Mouse (Mus musculus) embryonic facial prominence, embryonic 14.5 days (tissue): ENCODE data around the gene Hlx. TPM values are rescaled to one million over a fixed set of nuclear protein-coding genes. Genes with fewer than 3 reads are reported as not detected.

Experiments
- ATAC-seq: fragments of 200-750 bp; cut with Nextera tagmentation; 2 replicates; pipeline ENCODE4 v1.8.0; 2017; ENCODE audit warnings: low read depth, moderate number of reproducible peaks, moderate TSS enrichment
- DNase-seq: peaks from one replicate; pipeline ENCODE4 v3.0.0-alpha.2; 2015; ENCODE audit warnings: low spot score
- H3K27ac ChIP-seq: fragments of 300-500 bp; sonication (generic); replicated peaks from 2 replicates; pipeline ENCODE4 v1.5.1; 2014; ENCODE audit warnings: low read depth, mild to moderate bottlenecking, low read length, moderate library complexity
- H3K27me3 ChIP-seq: fragments of 300-500 bp; sonication (generic); replicated peaks from 2 replicates; pipeline ENCODE4 v1.6.1; 2014; ENCODE audit warnings: low read length; ENCODE audit not compliant: control insufficient read depth, insufficient read depth
- H3K36me3 ChIP-seq: fragments of 300-500 bp; sonication (generic); 2 replicates; pipeline ENCODE4 v1.6.1; 2014; ENCODE audit warnings: low read length, mixed read lengths; ENCODE audit not compliant: control insufficient read depth, insufficient read depth
- H3K4me1 ChIP-seq: fragments of 300-500 bp; sonication (generic); 2 replicates; pipeline ENCODE4 v1.6.1; 2014; ENCODE audit warnings: antibody characterized with exemption, low read length; ENCODE audit not compliant: control insufficient read depth, insufficient read depth
- H3K4me2 ChIP-seq: fragments of 300-500 bp; sonication (generic); 2 replicates; pipeline ENCODE4 v1.6.1; 2014; ENCODE audit warnings: low read depth, mild to moderate bottlenecking, low read length, moderate library complexity, mixed read lengths
- H3K4me3 ChIP-seq: fragments of 300-500 bp; sonication (generic); 2 replicates; pipeline ENCODE4 v1.5.1; 2014; ENCODE audit warnings: low read depth, mild to moderate bottlenecking, low read length
- H3K9ac ChIP-seq: fragments of 300-500 bp; sonication (generic); 2 replicates; pipeline ENCODE4 v1.6.1; 2014; ENCODE audit warnings: low read depth, mild to moderate bottlenecking, low read length, moderate library complexity, mixed read lengths
- H3K9me3 ChIP-seq: fragments of 300-500 bp; sonication (generic); 2 replicates; pipeline ENCODE4 v1.6.1; 2016; ENCODE audit warnings: low read length; ENCODE audit not compliant: control insufficient read depth
- WGBS: fragments of 180-500 bp; shearing (Covaris S2); extraction: QIAGEN DNeasy Blood & Tissue Kit; methylation state at CpG from one replicate; pipeline ENCODE4 v1.1.7; 2014; 5-methylcytosine and 5-hydroxymethylcytosine counted together
- polyA plus RNA-seq: library from polyadenylated mRNA; unstranded; fragments of >200 nt; fragmentation: Nextera tagmentation; extraction: Ambion mirVana; gene quantifications from 2 replicates; pipeline ENCODE4 v1.2.1, GENCODE M21; 2014

Hlx gene
- polyA plus RNA-seq, 1 experiment from 2014 or later: 14.4 TPM

DNA sequence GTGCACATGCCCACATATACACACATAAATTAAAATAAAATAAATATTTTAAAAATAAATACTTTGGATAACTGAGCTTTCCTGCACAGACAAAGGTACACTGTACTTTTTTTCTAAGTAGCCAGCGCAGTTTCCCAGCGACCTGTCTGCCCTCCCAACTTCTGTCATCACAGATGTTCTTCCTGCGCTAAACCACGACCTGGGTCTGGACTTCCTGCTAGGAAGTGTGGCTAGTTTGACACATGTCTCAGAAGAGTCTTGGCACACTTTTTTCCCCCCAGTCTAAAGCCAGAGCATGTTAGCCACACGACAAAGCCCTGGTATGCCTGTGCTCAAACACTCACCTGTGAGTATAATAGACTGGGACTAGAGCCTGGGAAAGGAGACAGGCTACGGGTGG lies 48.9 kb downstream of the Hlx start:
- no peaks in the 10 kb centered on the region for H3K9me3 ChIP-seq
- ATAC-seq (no peak), DNase-seq (no peak)
- H3K27me3 ChIP-seq: no peaks in the 10 kb centered on the region; the same call in 1 of the 2 replicates
- no peak overlapping the region for H3K9ac ChIP-seq
- no peaks in the 10 kb centered on the region for H3K36me3 ChIP-seq
- H3K4me1 ChIP-seq: no peaks in the 10 kb centered on the region
- no peak overlapping the region for H3K4me2 ChIP-seq
- WGBS: 58% methylated on average over 6 of the region's 6 CpGs
- no peak overlapping the region for H3K4me3 ChIP-seq
- H3K27ac ChIP-seq: no peak overlapping the region

DNA sequence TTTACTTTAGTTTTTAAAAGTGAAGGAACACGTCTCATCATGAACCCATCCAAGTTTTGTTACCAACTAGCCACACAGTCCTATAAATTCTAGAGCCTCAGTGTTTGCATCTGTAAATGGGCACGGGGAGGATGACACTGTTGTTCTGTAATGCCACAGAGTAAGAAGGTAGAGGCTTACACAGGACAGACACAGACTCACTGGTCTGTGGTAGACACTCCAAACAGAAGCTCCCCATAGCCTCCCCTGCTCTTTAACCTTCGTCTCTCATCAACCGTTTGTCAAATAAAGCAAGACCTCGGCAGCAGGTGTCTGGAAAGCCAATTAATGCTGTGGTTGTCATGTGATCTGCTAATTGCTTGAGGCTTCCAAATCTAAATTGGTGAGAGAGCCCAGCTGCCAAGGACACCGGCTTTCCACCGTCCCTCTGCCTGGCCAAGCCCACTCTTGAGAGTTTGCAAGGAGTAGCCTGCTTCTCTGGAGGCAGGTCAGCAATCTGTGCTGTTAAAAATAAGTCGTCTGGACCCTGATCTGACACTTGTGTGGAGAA lies 52.9 kb downstream of the Hlx start:
- H3K4me1 ChIP-seq: 0 out of 2 replicates have a peak, but pooled peaks cover 4% of the 10 kb centered on the region
- H3K27me3 ChIP-seq: no peaks in the 10 kb centered on the region
- no peak for DNase-seq
- 65% methylated on average over 8 of the region's 8 CpGs for WGBS
- H3K9ac ChIP-seq: no peak overlapping the region
- no peak overlapping the region for H3K4me2 ChIP-seq
- no peaks in the 10 kb centered on the region for H3K9me3 ChIP-seq
- no peaks in the 10 kb centered on the region for H3K36me3 ChIP-seq
- H3K27ac ChIP-seq: no peak overlapping the region
- no peak overlapping the region for H3K4me3 ChIP-seq
- no peak for ATAC-seq

DNA sequence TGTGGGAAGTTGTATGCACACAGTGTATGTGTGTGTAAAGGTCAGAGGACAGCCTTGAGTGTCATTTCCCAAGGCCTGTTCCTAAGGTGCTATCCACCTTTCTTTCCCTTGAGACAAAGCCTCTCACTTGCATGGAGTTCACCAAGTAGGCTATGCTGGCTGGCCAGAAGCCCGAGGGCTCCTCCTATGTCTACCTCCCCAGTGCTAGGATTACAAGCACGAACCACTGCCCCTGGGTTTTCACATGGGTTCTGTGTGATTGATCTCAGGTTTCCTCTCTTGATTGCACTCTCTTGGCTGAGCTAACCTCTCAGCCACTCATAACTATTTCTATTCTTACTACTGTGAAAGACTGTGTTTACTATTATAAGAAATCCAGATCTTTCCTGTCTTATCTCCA lies 54.8 kb downstream of the Hlx start:
- no peak overlapping the region for H3K9ac ChIP-seq
- ATAC-seq (peak; percentile 37; the same call in 1 of the 2 replicates), DNase-seq (no peak)
- H3K4me1 ChIP-seq: 0 out of 2 replicates have a peak, but pooled peaks cover 4% of the 10 kb centered on the region
- no peak overlapping the region for H3K4me2 ChIP-seq
- no peak overlapping the region for H3K4me3 ChIP-seq
- 39% methylated on average over 2 of the region's 2 CpGs for WGBS
- no peaks in the 10 kb centered on the region for H3K27me3 ChIP-seq
- no peaks in the 10 kb centered on the region for H3K36me3 ChIP-seq
- H3K9me3 ChIP-seq: no peaks in the 10 kb centered on the region
- H3K27ac ChIP-seq: no peak overlapping the region

Other genes starting within 250 kb of the Hlx start
- 0.08 and 0.24 TPM in 2 replicates for gene Marc1, start 78.7 kb upstream of the Hlx start, polyA plus RNA-seq
- gene Marc2, start 113.8 kb upstream of the Hlx start, polyA plus RNA-seq: 212 and 218 TPM in 2 replicates
- gene C130074G19Rik, start 150.6 kb upstream of the Hlx start, polyA plus RNA-seq: 2.3 and 2.7 TPM in 2 replicates